Mouse (Mus musculus) stomach, postnatal 0 days (tissue): Measurements from ENCODE around the gene Dnaic2.

ENCODE experiments used
- CTCF ChIP-seq: IDR thresholded peaks from 2 replicates; pipeline ENCODE4 v1.5.1; 2016; ENCODE audit warnings: antibody characterized with exemption, low read depth, mild to moderate bottlenecking, moderate library complexity
- EP300 ChIP-seq: optimal IDR thresholded peaks from 2 replicates; pipeline ENCODE3; 2016; ENCODE audit warnings: antibody characterized with exemption

- TF ChIP-seq CTCF (no peak), EP300 (no peak)
Observed at GRCm38 (mm10) chr11:114727826-114728186, 598 bp downstream of the Dnaic2 start.
